Mouse (Mus musculus): ENCODE measurements around the gene Poln. TPM values are rescaled to one million over a fixed set of nuclear protein-coding genes. Genes with fewer than 3 reads are reported as not detected.

Gene Poln
- polyA plus RNA-seq, 1 experiment from 2014 or later: 0.60 TPM

GRCm38 (mm10) chr5:33982731-33983259 lies 186.5 kb downstream of the Poln start:
- Histone ChIP-seq H3K4me3 (ENCODE audit: low read depth, low read length) (peak overlapping the region; percentile 85), H3K27me3 (replicated peaks; ENCODE audit: control insufficient read depth, insufficient read depth, low read length) (no peaks in the 10 kb centered on the region), H3K4me2 (ENCODE audit: low read length) (peak overlapping the region; percentile 95), H3K27ac (ENCODE audit: low read depth) (peak overlapping the region; percentile 17), H3K9ac (ENCODE audit: low read length) (peak overlapping the region; percentile 53), H3K9me3 (ENCODE audit: control insufficient read depth, low read length) (no peaks in the 10 kb centered on the region), H3K36me3 (ENCODE audit: control insufficient read depth, insufficient read depth, low read length) (no peaks in the 10 kb centered on the region), H3K4me1 (replicated peaks; ENCODE audit: control insufficient read depth, insufficient read depth, low read length) (peaks cover 3% of the 10 kb centered on the region; the same call in 1 of the 2 replicates)
- no peak for DNase-seq (ENCODE audit: low spot score)
- 4% methylated on average over 25 of the region's 26 CpGs for WGBS
- ATAC-seq (replicated peaks; ENCODE audit: low FRiP score, low TSS enrichment, low read depth): peak; percentile 25; the same call in 1 of the 2 replicates

GRCm38 (mm10) chr5:33976267-33976666 lies 193.0 kb downstream of the Poln start:
- no peaks in the 10 kb centered on the region for H3K27me3 ChIP-seq (replicated peaks; ENCODE audit: control insufficient read depth, insufficient read depth, low read length)
- H3K4me3 ChIP-seq (ENCODE audit: low read depth, low read length): no peak overlapping the region
- H3K27ac ChIP-seq (ENCODE audit: low read depth): no peak overlapping the region
- DNase-seq (ENCODE audit: low spot score): no peak
- H3K4me2 ChIP-seq (ENCODE audit: low read length): no peak overlapping the region
- ATAC-seq (replicated peaks; ENCODE audit: low FRiP score, low TSS enrichment, low read depth): no peak
- H3K9ac ChIP-seq (ENCODE audit: low read length): no peak overlapping the region
- WGBS: 43% methylated on average over 3 of the region's 3 CpGs
- H3K9me3 ChIP-seq (ENCODE audit: control insufficient read depth, low read length): no peaks in the 10 kb centered on the region
- H3K36me3 ChIP-seq (ENCODE audit: control insufficient read depth, insufficient read depth, low read length): no peaks in the 10 kb centered on the region
- no peaks in the 10 kb centered on the region for H3K4me1 ChIP-seq (replicated peaks; ENCODE audit: control insufficient read depth, insufficient read depth, low read length)

GRCm38 (mm10) chr5:33974736-33975135 lies 194.5 kb downstream of the Poln start:
- ATAC-seq (replicated peaks; ENCODE audit: low FRiP score, low TSS enrichment, low read depth): no peak
- Histone ChIP-seq H3K36me3 (ENCODE audit: control insufficient read depth, insufficient read depth, low read length) (no peaks in the 10 kb centered on the region), H3K27ac (ENCODE audit: low read depth) (no peak overlapping the region), H3K9me3 (ENCODE audit: control insufficient read depth, low read length) (no peaks in the 10 kb centered on the region), H3K4me2 (ENCODE audit: low read length) (no peak overlapping the region), H3K27me3 (replicated peaks; ENCODE audit: control insufficient read depth, insufficient read depth, low read length) (no peaks in the 10 kb centered on the region), H3K9ac (ENCODE audit: low read length) (no peak overlapping the region), H3K4me1 (replicated peaks; ENCODE audit: control insufficient read depth, insufficient read depth, low read length) (no peaks in the 10 kb centered on the region), H3K4me3 (ENCODE audit: low read depth, low read length) (no peak overlapping the region)
- WGBS: 69% methylated on average over 2 of the region's 2 CpGs
- no peak for DNase-seq (ENCODE audit: low spot score)

GRCm38 (mm10) chr5:33959382-33959781 lies 209.9 kb downstream of the Poln start:
- Histone ChIP-seq H3K4me1 (replicated peaks; ENCODE audit: control insufficient read depth, insufficient read depth, low read length) (no peaks in the 10 kb centered on the region), H3K4me3 (ENCODE audit: low read depth, low read length) (no peak overlapping the region), H3K4me2 (ENCODE audit: low read length) (no peak overlapping the region), H3K9ac (ENCODE audit: low read length) (no peak overlapping the region), H3K36me3 (ENCODE audit: control insufficient read depth, insufficient read depth, low read length) (no peaks in the 10 kb centered on the region), H3K9me3 (ENCODE audit: control insufficient read depth, low read length) (peaks cover 1% of the 10 kb centered on the region; the same call in 1 of the 2 replicates), H3K27me3 (replicated peaks; ENCODE audit: control insufficient read depth, insufficient read depth, low read length) (no peaks in the 10 kb centered on the region), H3K27ac (ENCODE audit: low read depth) (no peak overlapping the region)
- no peak for DNase-seq (ENCODE audit: low spot score)
- 70% methylated on average over 4 of the region's 4 CpGs for WGBS
- no peak for ATAC-seq (replicated peaks; ENCODE audit: low FRiP score, low TSS enrichment, low read depth)

Other genes starting within 250 kb of the Poln start
- 53.9 and 54.1 TPM in 2 replicates for gene Nelfa, start 233.0 kb downstream of the Poln start, polyA plus RNA-seq (2014; fragmentation: Nextera tagmentation; extraction: Ambion mirVana)
- gene Gm1673, start 186.0 kb downstream of the Poln start, polyA plus RNA-seq (2014; fragmentation: Nextera tagmentation; extraction: Ambion mirVana): 69.7 and 74.9 TPM in 2 replicates
- gene Nat8l, start 173.5 kb downstream of the Poln start, polyA plus RNA-seq (2014; fragmentation: Nextera tagmentation; extraction: Ambion mirVana): 0.39 and 0.42 TPM in 2 replicates
- 30.4 and 33.3 TPM in 2 replicates for gene Haus3, start 79 bp upstream of the Poln start, polyA plus RNA-seq (2014; fragmentation: Nextera tagmentation; extraction: Ambion mirVana)
- gene Mxd4, start 18.3 kb upstream of the Poln start, polyA plus RNA-seq (2014; fragmentation: Nextera tagmentation; extraction: Ambion mirVana): 26.2 and 29.1 TPM in 2 replicates
- 0.27 and 0.55 TPM in 2 replicates for gene Zfyve28, start 119.0 kb upstream of the Poln start, polyA plus RNA-seq (2014; fragmentation: Nextera tagmentation; extraction: Ambion mirVana)
- gene Cfap99, start 119.2 kb upstream of the Poln start, polyA plus RNA-seq (2014; fragmentation: Nextera tagmentation; extraction: Ambion mirVana): not detected in 2 replicates
- gene Rnf4, start 166.8 kb upstream of the Poln start, polyA plus RNA-seq (2014; fragmentation: Nextera tagmentation; extraction: Ambion mirVana): 172 and 197 TPM in 2 replicates
- gene Fam193a, start 200.5 kb upstream of the Poln start, polyA plus RNA-seq (2014; fragmentation: Nextera tagmentation; extraction: Ambion mirVana): 13.0 and 16.0 TPM in 2 replicates

All from intestine, embryonic 14.5 days (tissue).